Mouse (Mus musculus): ENCODE results near the gene Rbmx. TPM values are rescaled to one million over a fixed set of nuclear protein-coding genes. Genes with fewer than 3 reads are reported as not detected.

Gene Rbmx
- total RNA-seq, 2 experiments from 2014 or later = 85.3 to 88.0 TPM

Other genes with a start within 250 kb of the Rbmx start
- not detected for gene Cd40lg, start 180.9 kb downstream of the Rbmx start, total RNA-seq (2021)
- gene Arhgef6, start 54.3 kb downstream of the Rbmx start, total RNA-seq (2021) = 10 to 100 TPM; 22.0 to 23.3 TPM
- gene Gm364, start 16.1 kb upstream of the Rbmx start, total RNA-seq (2021) = not detected
- 1 to 10 TPM; 3.6 to 4.9 TPM for gene Gpr101, start 110.7 kb upstream of the Rbmx start, total RNA-seq (2021)

Data from layer of hippocampus, postnatal 10 days (tissue).